Mouse (Mus musculus) limb, embryonic 14.5 days (tissue): ENCODE data around the gene Srsf10. TPM values are rescaled to one million over a fixed set of nuclear protein-coding genes. Genes with fewer than 3 reads are reported as not detected.

Experiments
- ATAC-seq: fragments of 200-750 bp; cut with Nextera tagmentation; 2 replicates; pipeline ENCODE4 v1.8.0; 2017; ENCODE audit warnings: low read depth, moderate number of reproducible peaks, moderate TSS enrichment; ENCODE audit not compliant: low FRiP score
- DNase-seq: peaks from one replicate; pipeline ENCODE4 v3.0.0-alpha.2; 2015; ENCODE audit warnings: low spot score
- H3K27ac ChIP-seq: fragments of 300-500 bp; sonication (generic); replicated peaks from 2 replicates; pipeline ENCODE4 v1.5.1; 2014; ENCODE audit warnings: low read depth, mild to moderate bottlenecking, low read length, moderate library complexity, mixed read lengths
- H3K27me3 ChIP-seq: fragments of 300-500 bp; sonication (generic); 2 replicates; pipeline ENCODE4 v1.6.1; 2014; ENCODE audit warnings: low read length, mixed read lengths; ENCODE audit not compliant: control insufficient read depth, insufficient read depth
- H3K36me3 ChIP-seq: fragments of 300-500 bp; sonication (generic); 2 replicates; pipeline ENCODE4 v1.6.1; 2014; ENCODE audit warnings: mild to moderate bottlenecking, low read length, moderate library complexity, mixed read lengths; ENCODE audit not compliant: control insufficient read depth, insufficient read depth
- H3K4me1 ChIP-seq: fragments of 300-500 bp; sonication (generic); 2 replicates; pipeline ENCODE4 v1.6.1; 2014; ENCODE audit warnings: antibody characterized with exemption, low read length, mixed read lengths; ENCODE audit not compliant: control insufficient read depth, insufficient read depth
- H3K4me2 ChIP-seq: fragments of 300-500 bp; sonication (generic); replicated peaks from 2 replicates; pipeline ENCODE4 v1.6.1; 2014; ENCODE audit warnings: low read depth, mild to moderate bottlenecking, low read length, moderate library complexity; ENCODE audit not compliant: severe bottlenecking
- H3K4me3 ChIP-seq: fragments of 300-500 bp; sonication (generic); replicated peaks from 2 replicates; pipeline ENCODE4 v1.5.1; 2014; ENCODE audit warnings: low read length
- H3K9ac ChIP-seq: fragments of 300-500 bp; sonication (generic); 2 replicates; pipeline ENCODE4 v1.6.1; 2014; ENCODE audit warnings: mild to moderate bottlenecking, low read depth, low read length, moderate library complexity; ENCODE audit not compliant: severe bottlenecking
- H3K9me3 ChIP-seq: fragments of 300-500 bp; sonication (generic); 2 replicates; pipeline ENCODE4 v1.6.1; 2016; ENCODE audit warnings: low read length; ENCODE audit not compliant: control insufficient read depth
- POLR2A ChIP-seq: fragments of 200-500 bp; IDR thresholded peaks from 2 replicates; pipeline ENCODE4 v1.8.0; 2012; ENCODE audit warnings: inconsistent platforms, mild to moderate bottlenecking, moderate library complexity, borderline replicate concordance; ENCODE audit not compliant: insufficient read depth, insufficient read length; ENCODE audit errors: extremely low read depth
- WGBS: fragments of 180-500 bp; shearing (Covaris S2); extraction: QIAGEN DNeasy Blood & Tissue Kit; methylation state at CpG from one replicate; pipeline ENCODE4 v1.1.7; 2014; 5-methylcytosine and 5-hydroxymethylcytosine counted together
- polyA plus RNA-seq, 2 experiments: library from polyadenylated mRNA; depleted of rRNA in 1 of 2; stranded (reverse) in 1 of 2; unstranded in 1 of 2; fragments of >200 nt; fragmentation: Nextera tagmentation in 1 of 2; extraction: Ambion mirVana in 1 of 2; gene quantifications; 2 replicates each; pipeline versions ENCODE4 v1.2.1 to v1.2.3; 2012 to 2014

Gene Srsf10
- polyA plus RNA-seq, 2 experiments: 145 to 258 TPM

DNA sequence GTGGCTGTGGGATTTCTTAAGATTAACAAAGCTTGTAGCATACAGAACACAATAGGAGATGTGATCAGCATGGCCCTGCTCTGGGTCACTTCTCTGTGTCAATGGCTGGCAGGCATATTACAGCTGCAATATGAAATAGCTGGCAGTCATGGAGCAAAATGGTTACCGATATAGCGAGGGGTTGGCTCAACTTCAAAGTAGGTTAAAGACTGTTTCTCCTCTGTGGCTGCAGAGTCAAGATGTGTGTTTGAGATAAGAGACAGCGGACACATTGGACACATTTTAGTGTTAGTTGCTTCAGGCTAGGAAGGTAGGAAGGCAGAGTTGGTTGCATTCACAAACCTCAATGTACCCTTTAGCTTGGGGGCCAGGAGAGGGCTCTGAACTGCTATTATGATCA lies 51.1 kb downstream of the Srsf10 start:
- Histone ChIP-seq H3K4me3 (no peak overlapping the region), H3K9me3 (no peaks in the 10 kb centered on the region), H3K4me2 (no peak overlapping the region), H3K27me3 (no peaks in the 10 kb centered on the region), H3K36me3 (no peaks in the 10 kb centered on the region), H3K27ac (no peak overlapping the region), H3K4me1 (no peaks in the 10 kb centered on the region), H3K9ac (no peak overlapping the region)
- 78% methylated on average over 3 of the region's 3 CpGs for WGBS
- no peak for TF ChIP-seq POLR2A
- ATAC-seq: no peak
- no peak for DNase-seq

- no peak overlapping the region for H3K4me2 ChIP-seq
- H3K4me3 ChIP-seq: no peak overlapping the region
- no peaks in the 10 kb centered on the region for H3K27me3 ChIP-seq
- H3K4me1 ChIP-seq: peaks cover 7% of the 10 kb centered on the region; the same call in 1 of the 2 replicates
- DNase-seq (no peak), ATAC-seq (no peak)
- H3K36me3 ChIP-seq: no peaks in the 10 kb centered on the region
- no peak for TF ChIP-seq POLR2A
- H3K9me3 ChIP-seq: no peaks in the 10 kb centered on the region
- no peak overlapping the region for H3K27ac ChIP-seq
- no peak overlapping the region for H3K9ac ChIP-seq
- WGBS: 50% methylated on average over 13 of the region's 13 CpGs
Measured at GRCm38 (mm10) chr4:135909326-135910066, 53.9 kb downstream of the Srsf10 start.

DNA sequence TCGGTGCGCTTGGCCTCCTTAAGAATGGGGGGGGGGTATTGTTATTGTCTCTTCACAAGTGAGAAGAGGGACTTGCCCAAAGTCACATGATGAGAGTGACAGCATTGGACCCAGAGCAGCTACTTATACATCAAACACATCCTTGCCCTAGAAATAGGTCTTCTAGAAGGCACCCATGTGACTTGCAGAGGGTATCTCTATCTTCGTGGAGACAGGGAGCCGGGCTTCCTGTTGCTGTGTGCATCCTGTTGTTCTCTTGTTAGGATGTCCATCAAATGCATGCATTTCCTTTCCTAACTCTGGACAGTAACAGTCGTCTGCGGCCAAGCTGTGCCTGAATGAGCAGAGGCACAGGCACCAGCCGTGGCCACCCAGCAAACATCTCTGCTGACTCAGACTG lies 56.0 kb downstream of the Srsf10 start:
- H3K9ac ChIP-seq: no peak overlapping the region
- H3K27me3 ChIP-seq: no peaks in the 10 kb centered on the region
- H3K27ac ChIP-seq: no peak overlapping the region
- peaks cover 7% of the 10 kb centered on the region; the same call in 1 of the 2 replicates for H3K4me1 ChIP-seq
- no peak overlapping the region for H3K4me2 ChIP-seq
- H3K9me3 ChIP-seq: no peaks in the 10 kb centered on the region
- DNase-seq (no peak), ATAC-seq (no peak)
- no peak overlapping the region for H3K4me3 ChIP-seq
- TF ChIP-seq POLR2A: no peak
- H3K36me3 ChIP-seq: no peaks in the 10 kb centered on the region
- 70% methylated on average over 7 of the region's 7 CpGs for WGBS

DNA sequence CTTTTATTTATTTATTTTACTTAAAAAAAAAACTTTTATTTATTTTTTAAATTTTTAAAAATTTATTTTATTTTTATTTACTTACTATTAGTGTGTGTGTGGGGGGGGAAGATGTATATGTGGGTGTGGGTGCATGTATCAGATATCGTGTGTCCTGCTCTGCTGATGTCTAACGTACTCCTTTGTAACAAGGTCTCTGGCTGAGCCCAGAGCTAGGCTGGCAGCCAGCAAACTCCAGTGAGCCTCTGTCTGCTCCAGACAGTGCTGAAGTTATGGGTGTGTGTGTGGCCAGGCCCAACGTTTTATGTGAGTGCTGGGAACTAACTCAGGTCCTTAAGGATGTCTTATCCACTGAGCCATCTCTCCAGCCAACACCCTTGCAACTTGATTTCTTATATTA lies 56.6 kb downstream of the Srsf10 start:
- no peak overlapping the region for H3K27ac ChIP-seq
- WGBS: 44% methylated on average over 3 of the region's 3 CpGs

DNA sequence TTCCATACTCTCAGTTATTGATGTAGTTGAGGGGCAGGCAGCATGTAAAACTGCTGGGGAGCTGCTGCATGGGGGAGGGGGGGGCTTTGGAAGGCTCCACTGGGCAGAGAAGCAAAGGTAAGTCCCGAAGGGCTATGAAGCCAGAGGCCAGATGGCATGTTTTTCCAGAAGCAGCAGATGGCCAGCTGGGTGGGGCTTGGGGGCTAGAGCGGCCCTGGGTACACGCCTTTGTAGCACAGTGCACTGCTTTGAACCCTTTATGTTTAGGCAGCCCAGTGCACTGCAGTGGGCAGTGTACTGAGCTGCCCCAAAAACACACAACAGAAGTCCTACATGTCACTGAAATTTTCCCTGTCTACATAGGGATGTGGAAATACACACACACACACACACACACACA lies 57.3 kb downstream of the Srsf10 start:
- DNase-seq: no peak

More for the DNA sequence above, 56.6 kb downstream of the Srsf10 start:
- DNase-seq (no peak), ATAC-seq (0 out of 2 replicates have a peak, but pooled peaks have one; percentile 15)
- no peak overlapping the region for H3K4me2 ChIP-seq
- no peaks in the 10 kb centered on the region for H3K27me3 ChIP-seq
- H3K36me3 ChIP-seq: no peaks in the 10 kb centered on the region
- TF ChIP-seq POLR2A: no peak
- H3K4me1 ChIP-seq: peaks cover 7% of the 10 kb centered on the region; the same call in 1 of the 2 replicates
- no peaks in the 10 kb centered on the region for H3K9me3 ChIP-seq
- no peak overlapping the region for H3K4me3 ChIP-seq
- H3K9ac ChIP-seq: no peak overlapping the region

More for the DNA sequence above, 57.3 kb downstream of the Srsf10 start:
- Histone ChIP-seq H3K9me3 (no peaks in the 10 kb centered on the region), H3K4me2 (no peak overlapping the region), H3K4me3 (no peak overlapping the region), H3K27me3 (no peaks in the 10 kb centered on the region), H3K36me3 (no peaks in the 10 kb centered on the region), H3K27ac (no peak overlapping the region; the same call in 1 of the 2 replicates), H3K9ac (no peak overlapping the region), H3K4me1 (peaks cover 7% of the 10 kb centered on the region; the same call in 1 of the 2 replicates)
- 2% methylated on average over 3 of the region's 3 CpGs for WGBS
- no peak for TF ChIP-seq POLR2A
- no peak for ATAC-seq
